In genomic region chr4:22095257-22096031, GRCm38 (mm10) we compare ENCODE assay signal across 10 mouse cellular contexts.
A peak's percentile ranks its signal among the peaks of the same experiment; 100 is the strongest.
DNase-seq lines count a peak whose midpoint lies in the region; ATAC-seq and TF ChIP-seq lines count a peak whose summit lies in the region.
"Had no signal": no experiment of that assay in that cellular context is flagged by ENCODE, and none has a peak within 500 bp of the region (broad histone marks: within the 10 kb centered on the region; RNA-seq: fewer than 3 reads in every experiment).

No protein-coding gene starts in this region.

- no peaks in the 10 kb centered on the region for H3K36me3 ChIP-seq in forebrain, embryonic 15.5 days
- H3K36me3 ChIP-seq in midbrain, embryonic 12.5 days, result no peaks in the 10 kb centered on the region
- H3K36me3 ChIP-seq: stomach, embryonic 15.5 days had no signal

- H3K9ac ChIP-seq in forebrain, embryonic 15.5 days (replicated peaks), result 0 out of 2 replicates have a peak overlapping the region, but pooled peaks have one; percentile 2
- H3K9ac ChIP-seq in midbrain, embryonic 12.5 days (replicated peaks), result no peak overlapping the region
- H3K9ac ChIP-seq: stomach, embryonic 15.5 days had no signal

- H3K4me3 ChIP-seq in forebrain, embryonic 15.5 days, result no peak overlapping the region
- no peak overlapping the region for H3K4me3 ChIP-seq in midbrain, embryonic 12.5 days
- H3K4me3 ChIP-seq in cerebellum, adult 2 months (replicated peaks; ENCODE audit: insufficient read depth, low read depth, low read length), result no peak overlapping the region
- H3K4me3 ChIP-seq: stomach, embryonic 15.5 days had no signal

- peak overlapping the region; percentile 16; the same call in 1 of the 2 replicates for H3K4me2 ChIP-seq in forebrain, embryonic 15.5 days (replicated peaks)
- peak overlapping the region; percentile 14 for H3K4me2 ChIP-seq in midbrain, embryonic 12.5 days (replicated peaks)
- H3K4me2 ChIP-seq: stomach, embryonic 15.5 days had no signal

- no peak for TF ChIP-seq POLR2A in cerebellum, adult 2 months (IDR thresholded peaks at IDR 0.05; ENCODE audit: borderline replicate concordance, insufficient read depth, low read length)

- TF ChIP-seq CTCF in cerebellum, adult 2 months (IDR thresholded peaks at IDR 0.05; ENCODE audit: borderline replicate concordance, insufficient read depth, low read depth, low read length), result no peak

- H3K9me3 ChIP-seq in forebrain, embryonic 15.5 days, result no peaks in the 10 kb centered on the region
- H3K9me3 ChIP-seq in midbrain, embryonic 12.5 days, result no peaks in the 10 kb centered on the region
- H3K9me3 ChIP-seq: stomach, embryonic 15.5 days had no signal

- peak; percentile 77 for ATAC-seq in forebrain, embryonic 15.5 days (replicated peaks)
- peak; percentile 80 for ATAC-seq in midbrain, embryonic 12.5 days (ENCODE audit: low FRiP score, low read depth)
- ATAC-seq: lung, postnatal 0 days had no signal

- no peaks in the 10 kb centered on the region for H3K27me3 ChIP-seq in forebrain, embryonic 15.5 days
- peaks cover 17% of the 10 kb centered on the region; the same call in 1 of the 2 replicates for H3K27me3 ChIP-seq in midbrain, embryonic 12.5 days
- no peaks in the 10 kb centered on the region for H3K27me3 ChIP-seq in cerebellum, adult 2 months (ENCODE audit: control insufficient read depth, insufficient read depth, low read length)
- H3K27me3 ChIP-seq: stomach, embryonic 15.5 days had no signal

- WGBS in forebrain, embryonic 15.5 days, result 13% methylated on average over 11 of the region's 11 CpGs
- WGBS in midbrain, embryonic 12.5 days, result 23% methylated on average over 11 of the region's 11 CpGs
- WGBS in cerebellum, adult 2 months, result 17% methylated on average over 11 of the region's 11 CpGs

- DNase-seq in cerebellum, postnatal 14 days, result peak; percentile 25 to 29
- DNase-seq in cerebellum, adult 11 months, result no peak
- peak; percentile 33 for DNase-seq in ZHBTc4 (ENCODE audit: low read depth, low spot score)
- no peak for DNase-seq in heart, postnatal 4 days
- no peak for DNase-seq in left cerebral cortex, adult 18-20 months (ENCODE audit: low spot score in 2 of 2)
- no peak for DNase-seq in cerebellum, adult 2 months

- peak overlapping the region; percentile 61 for H3K27ac ChIP-seq in forebrain, embryonic 15.5 days (replicated peaks)
- H3K27ac ChIP-seq in midbrain, embryonic 12.5 days (replicated peaks), result peak overlapping the region; percentile 76
- no peak overlapping the region for H3K27ac ChIP-seq in cerebellum, adult 2 months (ENCODE audit: insufficient read depth, low read length)
- H3K27ac ChIP-seq: stomach, embryonic 15.5 days had no signal

- H3K4me1 ChIP-seq in forebrain, embryonic 15.5 days, result peaks cover 16% of the 10 kb centered on the region
- H3K4me1 ChIP-seq in midbrain, embryonic 12.5 days, result peaks cover 19% of the 10 kb centered on the region
- no peaks in the 10 kb centered on the region for H3K4me1 ChIP-seq in cerebellum, adult 2 months (ENCODE audit: control insufficient read depth, insufficient read depth, low read length)
- H3K4me1 ChIP-seq: stomach, embryonic 15.5 days had no signal

Comparison
In these comparisons a context has a peak if more than half of its experiments do, and no peak if none do; other contexts are left out.
1. DNase-seq: peak in cerebellum, postnatal 14 days (2 of 2) and ZHBTc4 (single experiment); none in cerebellum, adult 11 months (single experiment), heart, postnatal 4 days (single experiment), left cerebral cortex, adult 18-20 months (0 of 2) and cerebellum, adult 2 months (0 of 2).